Mouse (Mus musculus) CD8-positive naive resting alpha-beta T cell, adult 2 months (primary cell): ENCODE results near the gene Tkt.

Experiments used
- DNase-seq, 2 experiments: peaks; one replicate each; pipeline ENCODE4 v3.0.0; 2022; ENCODE audit warnings: low read depth in 2 of 2, low spot score in 2 of 2

The Tkt gene

DNA sequence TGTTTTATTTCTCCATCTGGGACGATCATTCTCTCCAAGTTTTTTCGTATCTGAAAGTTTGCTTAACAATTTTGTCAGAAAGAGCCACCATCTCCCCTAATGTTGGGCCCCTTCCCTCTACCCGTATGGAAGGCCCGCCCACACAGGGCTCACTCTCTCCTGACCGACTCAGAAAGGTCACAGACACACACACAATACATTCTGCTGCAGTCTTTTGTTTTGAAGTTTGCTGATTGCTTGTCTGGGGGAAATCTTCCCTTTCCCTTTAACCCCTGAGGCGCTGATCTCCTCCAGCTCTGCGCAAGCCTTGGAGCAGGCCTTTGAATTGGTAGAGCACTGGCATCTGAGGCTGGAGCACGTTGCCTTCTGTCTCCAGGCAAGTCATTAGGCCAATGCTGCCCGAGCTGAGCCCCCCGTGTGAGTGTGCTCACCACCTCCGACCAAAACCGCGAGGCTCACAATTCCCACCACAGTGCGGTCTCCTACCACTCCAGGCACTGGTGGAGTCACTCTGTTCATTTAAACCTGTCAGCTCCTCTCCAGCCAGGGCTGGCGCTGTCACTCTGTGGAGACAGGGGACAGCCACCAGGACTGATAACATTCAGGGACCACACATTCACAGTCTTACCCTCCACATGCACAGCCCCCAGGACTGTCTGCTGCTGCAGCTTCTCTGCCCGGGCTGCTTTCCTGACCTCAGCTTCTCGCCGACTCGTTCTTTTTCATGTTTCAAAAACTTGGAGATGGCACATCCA is 36.5 kb downstream of the Tkt start:
- no peak for DNase-seq

DNA sequence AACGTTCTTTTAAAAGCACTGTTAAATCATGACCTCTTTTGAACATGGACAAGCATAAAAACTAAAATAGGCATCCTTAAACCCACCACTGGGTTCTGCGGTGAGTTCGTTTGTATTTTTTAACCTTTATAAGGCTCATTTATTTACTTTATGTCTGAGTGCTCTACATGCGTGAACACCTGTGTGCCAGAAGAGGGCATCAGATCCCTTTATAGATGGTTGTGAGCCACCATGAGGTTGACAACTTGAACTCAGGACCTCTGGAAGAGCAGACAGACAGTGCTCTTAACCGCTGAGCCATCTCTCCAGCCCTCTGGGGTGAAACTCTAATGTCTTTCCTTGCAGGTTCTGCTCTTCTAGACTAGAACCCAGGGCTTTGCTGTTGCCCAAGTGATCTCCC is 37.2 kb downstream of the Tkt start:
- DNase-seq = no peak

DNA sequence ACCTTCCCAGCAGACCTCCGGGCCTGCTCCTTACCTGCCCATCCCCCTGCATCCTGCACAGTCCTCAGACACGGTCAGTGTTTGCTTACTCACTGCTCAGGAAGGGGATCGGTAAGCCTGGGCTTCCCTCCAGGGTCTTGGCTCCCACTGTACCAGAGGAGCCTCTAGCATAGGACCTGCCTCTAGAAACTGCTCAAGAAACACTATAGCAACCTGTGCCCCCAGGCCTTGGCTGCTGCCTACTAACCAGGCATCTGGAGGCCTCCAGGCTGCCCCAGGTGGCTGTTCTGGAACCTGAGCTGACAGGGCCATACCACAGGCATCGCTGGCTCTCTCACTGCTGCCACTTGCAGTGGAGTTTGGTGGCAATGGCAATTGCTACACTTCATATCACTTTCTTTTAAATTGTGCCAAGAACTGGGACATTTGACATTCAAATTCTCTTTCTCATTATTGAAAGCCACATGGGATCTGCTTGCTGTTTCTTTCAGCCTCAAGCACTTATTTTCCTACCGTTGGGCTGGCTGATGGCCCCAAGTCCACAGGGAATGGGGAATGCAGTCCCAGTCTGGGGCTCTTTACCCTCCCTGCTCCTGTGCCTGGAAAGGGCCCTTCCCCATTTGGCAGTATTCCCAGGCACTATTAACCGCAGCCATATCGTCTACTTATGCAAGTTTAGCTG is 38.8 kb downstream of the Tkt start:
- DNase-seq = no peak

DNA sequence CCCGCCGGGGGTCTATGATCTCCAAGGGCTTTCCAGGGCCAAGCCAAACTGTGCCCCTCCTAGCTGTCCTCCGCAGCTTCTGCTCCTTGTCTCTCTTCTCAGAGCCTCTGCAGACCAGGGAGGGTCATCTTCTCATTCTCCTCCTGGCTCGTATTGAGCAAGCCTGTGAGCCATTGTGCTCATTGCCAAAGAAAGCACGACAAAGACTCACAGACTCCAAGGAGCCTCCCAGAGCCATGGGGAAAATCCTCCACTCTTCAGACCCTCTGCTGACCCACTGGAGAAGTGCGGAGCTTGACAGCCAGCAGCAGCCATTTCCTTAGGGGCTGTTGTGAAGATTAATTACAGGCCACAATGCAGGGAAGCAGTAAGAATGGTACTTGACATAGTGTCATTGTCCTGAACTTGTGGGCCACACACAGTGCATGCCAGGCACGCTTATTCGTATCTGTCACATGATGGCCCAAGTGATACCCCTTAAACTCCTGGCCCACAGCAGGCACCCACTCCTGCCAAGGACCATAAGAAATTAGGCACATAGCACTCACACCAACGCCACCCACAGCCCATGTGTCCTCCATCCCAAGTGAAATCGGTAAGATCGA is 42.0 kb downstream of the Tkt start:
- no peak for DNase-seq

DNA sequence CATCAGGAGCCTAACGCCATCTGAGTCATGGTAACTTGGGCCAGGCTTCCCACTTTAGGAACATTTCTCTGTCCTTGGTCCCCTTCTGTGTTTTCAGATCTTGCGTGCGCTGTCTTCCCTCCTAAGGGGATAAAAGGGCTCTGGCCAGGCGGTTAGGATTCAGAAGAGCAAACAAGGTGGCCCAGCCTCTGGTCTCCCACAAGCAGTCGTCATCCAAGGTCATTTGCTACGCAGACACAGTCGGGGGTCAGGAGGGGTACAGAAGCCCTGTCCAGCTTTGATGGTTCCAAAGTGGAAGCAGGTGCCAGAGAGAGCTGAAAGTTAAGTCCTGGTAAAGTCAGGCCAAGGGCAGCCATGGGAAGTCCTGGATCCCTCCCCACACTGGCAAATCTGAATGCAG is 42.8 kb downstream of the Tkt start:
- DNase-seq = no peak

DNA sequence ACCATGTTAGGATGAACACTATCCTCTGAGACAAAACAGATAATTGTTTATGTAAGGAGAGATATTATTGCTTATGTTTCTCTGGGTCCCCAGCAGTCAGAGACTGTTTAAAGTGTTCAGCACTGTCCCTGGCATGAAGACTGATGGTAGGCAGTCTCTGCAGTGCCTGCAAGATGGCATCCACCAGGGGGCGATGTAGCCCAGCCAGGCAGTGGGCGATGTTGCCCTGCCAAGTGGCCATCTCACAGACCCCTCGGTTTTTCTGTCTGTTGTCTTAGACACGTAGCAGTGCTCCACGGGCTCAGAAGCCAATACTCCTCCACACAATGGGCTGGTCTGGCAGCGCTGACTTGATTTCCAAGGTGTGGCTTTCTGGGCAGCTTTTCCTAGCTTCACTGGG is 43.3 kb downstream of the Tkt start:
- peak; percentile 68 to 80 for DNase-seq

DNA sequence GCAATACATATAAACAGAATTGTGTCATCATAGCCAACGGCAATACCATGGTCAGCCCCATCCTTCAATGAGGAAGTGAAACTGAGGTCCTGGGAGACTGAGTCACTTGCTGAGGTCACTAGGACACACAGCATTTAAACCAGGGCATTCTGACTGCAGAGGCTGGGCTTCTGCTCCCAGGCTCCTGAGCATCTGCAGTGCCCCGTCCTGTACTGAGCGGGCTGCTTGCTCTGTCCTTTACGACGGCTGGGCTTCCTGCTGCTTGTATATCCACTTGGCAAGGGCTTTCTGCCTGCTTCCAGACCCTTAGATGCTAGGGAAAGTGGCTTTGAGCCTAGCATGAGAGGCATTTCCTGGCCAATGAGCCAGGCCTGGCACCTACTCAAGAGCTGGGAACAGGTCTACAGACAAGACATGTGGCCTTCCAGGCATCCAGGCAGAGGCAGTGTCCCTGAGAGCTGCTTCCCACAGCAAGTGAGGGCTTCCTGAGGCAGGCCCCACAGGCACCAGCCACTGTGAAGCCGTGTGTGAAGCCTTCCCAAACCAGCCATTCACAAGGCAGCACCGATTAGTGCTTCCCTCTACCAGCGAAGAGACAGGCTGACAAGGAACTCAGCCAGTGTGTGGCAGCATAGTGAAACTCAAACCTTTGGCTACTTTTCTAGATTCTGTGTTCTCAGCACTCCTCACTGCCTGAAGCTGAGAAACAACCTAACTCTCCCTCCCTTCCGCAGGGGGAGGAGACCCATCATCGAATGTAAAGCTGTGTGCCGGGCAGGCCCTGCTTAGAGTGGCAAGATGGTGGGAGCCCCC is 45.3 kb downstream of the Tkt start:
- no peak for DNase-seq

DNA sequence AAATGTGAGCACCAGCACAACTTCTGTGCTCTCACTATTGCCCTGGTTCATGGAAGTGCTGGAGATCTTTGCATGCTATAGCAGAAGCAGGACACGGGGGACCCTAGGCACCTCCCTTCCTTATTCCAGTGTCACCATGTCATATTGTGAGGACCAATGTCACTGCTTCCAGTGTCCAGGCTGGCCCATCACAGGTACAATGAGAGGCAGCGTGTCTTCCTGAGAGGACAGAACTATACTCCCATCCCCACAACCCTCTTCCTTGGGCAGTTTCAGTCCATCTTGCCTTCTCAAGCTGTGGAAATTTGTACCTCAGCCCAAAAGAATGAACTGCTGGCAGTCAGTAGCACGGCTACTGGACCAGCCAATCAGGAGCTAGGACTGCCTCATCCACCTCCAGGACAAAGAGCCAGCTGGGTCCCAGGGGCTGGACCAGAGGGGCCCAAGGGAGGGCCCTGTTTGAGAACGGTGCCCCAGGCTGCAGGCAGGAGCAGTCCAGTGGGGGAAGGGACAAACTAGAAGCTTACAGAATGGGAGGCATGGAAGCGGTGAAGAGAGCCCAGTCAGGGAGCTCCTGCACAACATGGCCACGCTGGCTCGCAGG is 46.0 kb downstream of the Tkt start:
- DNase-seq = no peak

DNA sequence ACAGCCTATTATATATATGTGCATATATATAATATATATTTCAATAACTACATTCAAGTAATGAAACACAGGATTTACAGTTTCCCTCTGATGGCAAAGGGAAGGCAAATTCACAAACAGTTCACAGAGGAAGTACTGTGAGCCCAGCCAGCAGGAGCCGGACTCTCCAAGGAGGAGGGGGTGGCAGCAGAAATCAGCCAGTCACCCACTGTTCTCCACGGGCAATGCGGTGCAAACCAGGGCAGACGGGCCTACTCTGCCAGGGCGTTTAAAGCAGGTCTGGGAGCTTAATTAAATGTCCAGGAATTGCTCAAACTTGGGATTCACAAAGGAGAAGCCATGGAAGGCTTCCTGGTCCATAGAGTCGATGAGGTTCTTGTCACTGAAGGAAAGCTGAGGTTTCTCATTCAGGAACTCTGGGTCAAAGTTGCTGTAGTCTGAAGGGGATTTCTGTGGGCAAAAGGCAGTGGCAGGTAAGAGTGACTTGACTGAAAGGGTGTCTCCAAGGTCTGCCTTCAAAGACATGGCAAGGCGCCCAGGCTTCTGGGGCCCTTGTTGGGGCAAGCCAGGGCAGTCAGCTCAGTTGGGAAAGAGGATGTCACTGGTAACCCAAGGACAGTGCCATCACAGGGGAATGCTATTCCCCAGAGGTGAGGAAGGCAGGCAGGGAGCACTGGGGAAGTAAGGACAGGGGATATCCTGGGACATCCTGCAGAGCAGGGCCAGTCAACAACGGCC is 47.6 kb downstream of the Tkt start:
- DNase-seq = no peak

DNA sequence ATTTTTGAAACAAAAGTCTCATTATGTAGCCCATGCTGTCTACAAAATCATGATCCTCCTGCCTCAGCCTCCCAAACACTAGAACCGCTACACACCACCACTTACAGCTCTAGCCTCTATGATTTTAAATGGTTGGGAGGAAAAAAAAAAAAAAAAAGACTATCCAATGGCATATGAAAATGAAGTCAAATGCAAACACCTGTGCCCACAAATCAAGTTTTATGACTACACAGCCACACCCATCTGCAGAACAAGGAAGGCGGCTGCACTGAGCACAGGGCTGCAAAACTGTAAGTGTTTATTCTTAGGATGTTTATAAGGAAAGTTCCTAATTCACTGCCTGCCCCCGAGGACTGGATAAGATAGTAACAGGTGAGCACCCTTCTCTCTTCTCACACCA is 48.2 kb downstream of the Tkt start:
- DNase-seq = no peak

DNA sequence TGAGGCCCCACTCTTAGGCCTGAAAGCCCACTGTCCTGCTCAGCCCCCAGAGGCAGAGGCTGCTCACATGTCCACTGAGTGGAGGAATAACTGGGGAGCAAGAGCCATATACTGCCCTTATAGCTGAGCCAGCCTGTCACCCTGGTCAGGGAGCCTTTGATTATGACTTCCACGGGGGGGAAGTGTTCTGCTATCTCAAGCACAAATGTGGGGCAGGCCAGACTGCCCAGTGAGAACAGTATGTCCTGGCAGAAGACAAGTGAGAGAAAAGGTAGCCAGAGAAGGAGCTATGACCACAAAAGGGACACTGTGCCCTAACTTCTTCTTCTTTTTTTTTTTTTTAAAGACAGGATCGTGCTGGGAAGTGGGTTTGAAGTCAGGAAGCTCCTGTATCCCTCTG is 49.0 kb downstream of the Tkt start:
- no peak for DNase-seq

DNA sequence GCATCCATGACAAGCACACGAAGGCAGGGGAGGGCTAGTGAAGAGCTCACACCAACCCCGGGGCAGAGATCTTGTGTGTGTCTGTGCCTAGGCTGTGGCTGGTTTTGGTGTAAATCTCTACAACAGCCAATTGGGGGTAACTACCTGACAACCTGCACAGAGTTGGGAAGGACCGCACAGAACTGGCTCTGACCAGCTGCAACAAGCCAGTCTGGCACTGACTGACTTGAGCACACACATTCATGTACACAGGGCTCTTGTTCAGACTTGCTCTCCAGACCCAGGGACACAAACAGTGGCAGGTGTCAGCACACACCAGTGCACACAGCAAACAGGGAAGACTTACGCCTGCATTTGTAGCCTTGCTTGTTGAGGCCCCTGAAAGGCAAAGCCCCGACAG is 58.7 kb downstream of the Tkt start:
- no peak for DNase-seq

DNA sequence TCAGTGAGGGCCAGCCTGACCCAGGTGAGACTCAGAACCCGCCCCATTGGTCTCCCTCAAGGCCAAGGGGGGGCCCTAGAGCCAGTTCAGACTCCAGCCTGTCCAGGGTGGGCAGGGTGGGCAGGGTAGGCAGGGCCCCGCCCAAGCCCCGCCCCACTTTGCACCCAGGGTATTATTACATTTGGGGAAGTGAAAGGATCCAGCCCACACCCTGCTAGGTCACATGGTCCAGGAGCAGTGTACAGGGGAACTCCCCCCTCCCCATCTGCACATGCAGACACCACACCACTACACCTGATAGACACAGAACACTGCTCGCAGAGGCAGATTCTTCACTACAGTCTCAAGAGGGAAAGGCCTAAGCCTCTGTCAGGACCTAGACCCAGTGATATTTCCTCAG is 59.5 kb downstream of the Tkt start:
- DNase-seq = no peak

DNA sequence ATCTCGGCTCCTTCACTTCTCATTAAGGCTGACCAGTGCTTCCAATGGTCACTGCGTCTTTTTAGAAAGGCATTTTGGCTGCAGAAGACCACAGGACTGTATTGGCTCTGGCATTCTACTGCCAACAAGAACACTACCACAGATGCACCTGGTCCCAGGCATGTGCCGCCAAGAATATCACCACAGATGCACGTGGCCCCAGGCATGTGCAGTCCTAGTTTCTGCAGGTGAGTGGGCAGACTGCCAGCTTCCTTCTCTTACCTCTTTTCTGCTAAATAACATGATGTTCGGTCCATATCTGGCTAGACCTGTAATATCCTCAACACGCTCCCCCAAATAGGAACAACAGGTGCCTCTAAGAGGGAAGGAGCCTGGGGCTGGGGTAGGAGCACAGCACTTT is 60.0 kb downstream of the Tkt start:
- no peak for DNase-seq

DNA sequence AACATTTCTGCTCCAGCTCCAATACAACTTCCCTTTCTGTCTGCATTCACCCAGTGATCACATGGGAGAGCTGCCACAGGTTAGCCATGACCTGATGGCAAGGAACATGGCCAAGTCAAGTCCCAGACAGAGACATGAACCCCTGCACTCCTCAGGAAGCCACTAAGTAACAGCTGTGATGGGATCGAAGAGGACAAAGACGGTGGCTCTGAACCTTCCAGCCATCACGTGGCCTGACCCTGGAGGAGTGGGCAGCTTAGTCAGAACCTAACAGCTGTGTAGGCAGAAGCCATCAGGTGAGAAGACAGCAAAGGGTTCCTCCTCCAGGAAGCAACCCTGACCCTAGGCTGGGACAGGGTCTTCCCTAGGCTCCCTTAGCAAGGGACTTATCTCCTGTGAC is 61.3 kb downstream of the Tkt start:
- no peak for DNase-seq

DNA sequence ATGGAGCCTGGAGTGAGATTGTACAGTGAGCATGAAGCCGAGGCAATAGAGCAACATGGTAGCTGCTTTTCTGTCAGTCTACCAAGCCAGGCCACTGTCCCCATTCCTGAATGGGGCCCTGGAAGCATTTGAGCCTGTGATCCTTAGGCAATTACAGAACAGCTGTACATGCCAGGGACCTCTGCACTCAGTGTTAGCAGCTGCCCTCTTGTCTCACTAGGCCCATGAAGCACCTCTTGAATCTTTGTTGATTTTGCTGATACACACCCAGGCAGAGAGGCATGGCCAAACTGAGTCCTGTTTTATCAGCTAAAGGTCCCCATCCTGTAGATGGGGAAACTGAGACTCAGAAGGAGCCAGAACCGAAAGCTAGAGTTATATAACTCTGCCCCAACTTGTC is 62.1 kb downstream of the Tkt start:
- DNase-seq = no peak

DNA sequence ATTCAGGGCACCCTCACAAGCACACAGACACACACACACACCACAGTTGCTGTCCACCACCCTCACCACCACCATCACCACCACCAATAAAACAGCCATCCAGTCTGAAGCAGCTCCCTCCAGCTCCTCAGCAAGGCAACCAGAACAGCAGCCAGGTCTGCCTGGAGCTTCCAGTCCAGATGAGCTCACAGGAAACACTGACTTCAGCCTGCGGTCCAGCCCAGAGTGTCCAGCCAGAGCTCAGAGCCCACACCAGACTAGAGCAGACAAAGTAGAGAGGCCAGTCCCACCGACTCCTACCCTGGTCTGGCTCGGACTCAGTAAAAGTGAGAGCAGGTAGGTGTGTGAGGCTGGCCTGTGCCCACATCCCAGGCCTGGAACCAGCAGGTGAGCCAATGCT is 62.8 kb downstream of the Tkt start:
- no peak for DNase-seq

DNA sequence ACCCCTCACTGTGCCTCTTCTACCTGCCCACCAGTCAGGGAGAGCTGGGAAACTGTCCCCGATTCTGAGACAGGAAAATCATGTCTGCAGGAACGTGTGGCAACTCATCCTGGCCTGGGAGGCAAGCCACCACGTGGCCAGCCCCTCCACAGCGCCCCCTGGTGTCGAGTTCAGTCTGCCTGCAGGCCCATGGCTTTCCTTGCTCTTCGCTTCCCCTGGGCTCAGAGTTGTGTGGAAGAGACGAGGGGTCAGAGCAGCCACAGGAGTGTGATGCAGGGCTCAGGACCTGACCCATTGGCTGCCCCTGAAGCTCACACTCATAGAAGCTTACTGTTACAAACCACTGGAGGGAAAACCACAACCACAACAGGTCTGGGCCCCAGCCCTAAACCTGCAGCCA is 64.4 kb downstream of the Tkt start:
- peak; percentile 66 to 74 for DNase-seq

DNA sequence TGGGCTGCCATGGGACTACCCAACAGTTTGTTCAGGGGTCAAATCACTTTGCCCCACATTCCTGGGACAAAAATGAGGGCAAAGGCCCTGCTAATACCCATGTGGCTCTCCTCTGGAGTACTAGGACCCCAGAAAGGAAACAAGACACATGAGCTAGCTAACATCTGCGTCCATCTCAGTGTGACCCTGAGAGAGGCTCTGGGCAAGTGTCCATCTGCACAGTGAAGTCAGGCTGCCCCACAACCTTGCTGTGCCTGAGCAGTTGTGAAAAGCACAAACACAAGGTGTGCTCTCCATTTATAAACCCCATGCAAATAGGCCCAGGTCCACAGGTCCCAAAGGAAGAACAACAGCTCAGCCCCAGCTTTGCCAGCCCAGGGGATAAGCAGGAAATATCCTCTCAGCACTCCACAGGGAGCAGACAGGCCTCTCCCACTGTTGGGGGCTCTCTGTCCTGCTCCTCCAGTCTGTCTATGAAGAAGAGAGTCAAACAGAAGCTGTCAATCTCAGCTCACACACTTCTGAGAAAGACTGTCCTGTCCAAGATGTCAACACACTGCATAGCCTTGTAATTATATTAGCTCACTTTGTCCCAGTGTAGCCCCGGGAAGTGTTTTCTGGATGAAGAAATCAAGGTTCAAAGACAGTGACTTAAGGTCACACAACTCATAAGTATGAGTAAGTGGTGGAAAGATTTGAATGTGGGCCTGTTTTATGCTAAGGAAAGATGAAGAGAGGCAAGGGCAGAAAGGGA is 65.0 kb downstream of the Tkt start:
- no peak for DNase-seq

DNA sequence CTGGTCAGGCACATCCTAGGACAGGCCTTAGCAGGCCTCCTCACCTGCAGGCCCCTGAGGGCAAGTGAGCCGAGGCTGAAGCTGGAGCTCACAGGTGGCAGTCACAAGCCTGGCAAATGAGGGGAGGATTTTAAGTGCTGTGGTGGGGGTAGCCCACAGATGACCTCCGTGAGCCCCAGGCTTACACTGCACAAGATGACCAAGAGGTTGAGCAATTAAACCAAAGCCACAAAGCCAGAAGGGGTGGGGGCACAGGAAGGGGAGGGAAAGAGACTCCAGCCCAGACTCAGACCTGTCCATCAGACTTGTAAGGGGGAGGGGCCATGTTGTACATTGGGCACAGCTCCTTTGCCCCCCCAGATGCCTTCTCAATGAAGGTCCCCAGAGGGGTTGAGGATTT is 68.6 kb downstream of the Tkt start:
- no peak for DNase-seq
